Mouse (Mus musculus): ENCODE data around the gene Bsnd. TPM values are rescaled to one million over a fixed set of nuclear protein-coding genes. Genes with fewer than 3 reads are reported as not detected.

Gene Bsnd
- not detected in 2 replicates for polyA plus RNA-seq (2014; fragmentation: Nextera tagmentation; extraction: Ambion mirVana)

GRCm38 (mm10) chr4:106492116-106492515 is at the start of gene Bsnd:
Bsnd (minus strand) TSS chr4:106492283.
- H3K4me1 ChIP-seq (replicated peaks; ENCODE audit: control insufficient read depth, insufficient read depth, low read length): no peaks in the 10 kb centered on the region
- 43% methylated on average over 3 of the region's 3 CpGs for WGBS
- no peak within 1 kb of the TSS for H3K4me2 ChIP-seq
- H3K9me3 ChIP-seq (ENCODE audit: control insufficient read depth, low read length): no peaks in the 10 kb centered on the region
- no peak for DNase-seq (ENCODE audit: low spot score)
- no peak for ATAC-seq (replicated peaks; ENCODE audit: low FRiP score)
- H3K4me3 ChIP-seq (ENCODE audit: low read depth, low read length): no peak within 1 kb of the TSS
- H3K27ac ChIP-seq (ENCODE audit: low read depth, low read length): no peak within 1 kb of the TSS
- no peaks in the 10 kb centered on the region for H3K36me3 ChIP-seq (ENCODE audit: control insufficient read depth, insufficient read depth, low read length)
- H3K9ac ChIP-seq (ENCODE audit: low read depth, low read length): no peak within 1 kb of the TSS
- no peaks in the 10 kb centered on the region; the same call in 1 of the 2 replicates for H3K27me3 ChIP-seq (replicated peaks; ENCODE audit: control insufficient read depth, insufficient read depth, low read length)

DNA sequence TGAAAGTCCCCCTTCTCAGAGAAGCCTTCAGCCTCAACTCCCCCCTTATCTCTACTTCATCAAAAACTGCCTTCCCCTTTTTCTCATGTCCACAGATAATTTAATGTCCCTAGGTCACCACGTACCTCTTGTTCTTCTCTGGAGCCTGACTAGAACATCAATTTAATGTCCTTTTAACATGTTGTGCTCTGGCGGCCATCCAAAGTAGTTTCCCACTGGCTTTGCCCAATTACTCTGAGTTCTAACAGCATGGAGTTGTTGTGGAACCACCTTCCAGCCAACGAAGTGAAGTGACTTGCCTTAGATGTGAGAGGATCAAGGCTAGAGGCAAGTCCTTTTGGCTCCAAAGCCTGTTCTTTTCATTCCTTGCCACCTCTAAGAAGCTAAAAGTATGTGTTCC is 49.4 kb upstream of the Bsnd start:
- no peak overlapping the region for H3K9ac ChIP-seq (ENCODE audit: low read depth, low read length)
- H3K4me3 ChIP-seq (ENCODE audit: low read depth, low read length): no peak overlapping the region
- H3K4me2 ChIP-seq: no peak overlapping the region
- no peak for ATAC-seq (replicated peaks; ENCODE audit: low FRiP score)
- no peaks in the 10 kb centered on the region for H3K36me3 ChIP-seq (ENCODE audit: control insufficient read depth, insufficient read depth, low read length)
- no peak overlapping the region for H3K27ac ChIP-seq (ENCODE audit: low read depth, low read length)
- 59% methylated on average over 3 of the region's 3 CpGs for WGBS
- H3K4me1 ChIP-seq (replicated peaks; ENCODE audit: control insufficient read depth, insufficient read depth, low read length): no peaks in the 10 kb centered on the region
- peaks cover 2% of the 10 kb centered on the region; the same call in 1 of the 2 replicates for H3K27me3 ChIP-seq (replicated peaks; ENCODE audit: control insufficient read depth, insufficient read depth, low read length)
- DNase-seq (ENCODE audit: low spot score): no peak
- no peaks in the 10 kb centered on the region for H3K9me3 ChIP-seq (ENCODE audit: control insufficient read depth, low read length)

DNA sequence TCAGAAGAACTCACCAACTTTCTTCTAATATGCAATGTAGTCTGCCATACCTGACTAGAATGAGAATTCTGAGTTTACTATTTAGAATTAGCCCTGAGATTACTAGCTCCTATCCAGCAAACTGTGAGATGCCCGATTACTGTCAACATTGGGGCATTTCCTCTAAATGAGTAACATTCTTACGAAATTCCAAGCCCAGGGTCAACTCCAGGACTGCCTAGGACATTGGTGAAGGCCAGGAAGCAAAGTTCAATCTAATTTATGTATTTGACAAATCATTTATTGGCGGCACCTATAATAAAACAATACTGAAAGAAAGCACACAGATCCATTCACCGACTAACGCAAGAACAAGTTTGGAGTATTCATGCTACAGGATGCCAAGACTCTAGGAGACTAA is 47.7 kb upstream of the Bsnd start:
- Histone ChIP-seq H3K4me2 (no peak overlapping the region), H3K4me1 (replicated peaks; ENCODE audit: control insufficient read depth, insufficient read depth, low read length) (no peaks in the 10 kb centered on the region), H3K27me3 (replicated peaks; ENCODE audit: control insufficient read depth, insufficient read depth, low read length) (peaks cover 2% of the 10 kb centered on the region; the same call in 1 of the 2 replicates), H3K9me3 (ENCODE audit: control insufficient read depth, low read length) (no peaks in the 10 kb centered on the region), H3K27ac (ENCODE audit: low read depth, low read length) (no peak overlapping the region), H3K36me3 (ENCODE audit: control insufficient read depth, insufficient read depth, low read length) (no peaks in the 10 kb centered on the region), H3K9ac (ENCODE audit: low read depth, low read length) (no peak overlapping the region), H3K4me3 (ENCODE audit: low read depth, low read length) (no peak overlapping the region)
- ATAC-seq (replicated peaks; ENCODE audit: low FRiP score) (no peak), DNase-seq (ENCODE audit: low spot score) (no peak)
- 88% methylated on average over 5 of the region's 5 CpGs for WGBS

DNA sequence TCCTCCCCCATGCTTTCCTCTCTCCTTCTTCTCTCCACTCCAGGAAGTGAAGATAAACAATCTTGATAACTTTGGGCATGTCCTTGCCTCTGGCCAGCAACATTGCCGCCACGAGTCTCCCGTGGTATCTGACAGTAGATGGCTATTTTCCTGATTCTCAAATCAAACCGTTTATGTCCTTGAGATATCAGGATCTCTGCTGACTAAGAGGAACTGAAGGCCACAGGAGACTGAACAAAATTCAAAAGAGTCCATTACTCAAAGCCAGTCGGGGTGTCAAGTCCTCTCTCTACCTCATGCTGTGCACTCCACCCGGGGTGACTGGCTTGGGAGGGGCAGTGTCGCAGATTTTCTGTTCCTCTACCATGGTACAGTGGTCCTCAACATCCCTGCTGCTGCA is 42.2 kb upstream of the Bsnd start:
- Histone ChIP-seq H3K4me3 (ENCODE audit: low read depth, low read length) (no peak overlapping the region), H3K9ac (ENCODE audit: low read depth, low read length) (no peak overlapping the region), H3K27ac (ENCODE audit: low read depth, low read length) (no peak overlapping the region), H3K9me3 (ENCODE audit: control insufficient read depth, low read length) (no peaks in the 10 kb centered on the region), H3K36me3 (ENCODE audit: control insufficient read depth, insufficient read depth, low read length) (no peaks in the 10 kb centered on the region), H3K4me2 (no peak overlapping the region), H3K27me3 (replicated peaks; ENCODE audit: control insufficient read depth, insufficient read depth, low read length) (peaks cover 2% of the 10 kb centered on the region; the same call in 1 of the 2 replicates), H3K4me1 (replicated peaks; ENCODE audit: control insufficient read depth, insufficient read depth, low read length) (peaks cover 3% of the 10 kb centered on the region)
- no peak for ATAC-seq (replicated peaks; ENCODE audit: low FRiP score)
- 37% methylated on average over 7 of the region's 7 CpGs for WGBS
- DNase-seq (ENCODE audit: low spot score): no peak

GRCm38 (mm10) chr4:106533421-106534080 is 41.5 kb upstream of the Bsnd start:
- Histone ChIP-seq H3K4me3 (ENCODE audit: low read depth, low read length) (no peak overlapping the region), H3K27me3 (replicated peaks; ENCODE audit: control insufficient read depth, insufficient read depth, low read length) (peaks cover 2% of the 10 kb centered on the region; the same call in 1 of the 2 replicates), H3K9me3 (ENCODE audit: control insufficient read depth, low read length) (no peaks in the 10 kb centered on the region), H3K27ac (ENCODE audit: low read depth, low read length) (no peak overlapping the region), H3K4me1 (replicated peaks; ENCODE audit: control insufficient read depth, insufficient read depth, low read length) (peaks cover 5% of the 10 kb centered on the region), H3K9ac (ENCODE audit: low read depth, low read length) (no peak overlapping the region), H3K36me3 (ENCODE audit: control insufficient read depth, insufficient read depth, low read length) (no peaks in the 10 kb centered on the region), H3K4me2 (no peak overlapping the region)
- no peak for ATAC-seq (replicated peaks; ENCODE audit: low FRiP score)
- 35% methylated on average over 7 of the region's 7 CpGs for WGBS
- no peak for DNase-seq (ENCODE audit: low spot score)

DNA sequence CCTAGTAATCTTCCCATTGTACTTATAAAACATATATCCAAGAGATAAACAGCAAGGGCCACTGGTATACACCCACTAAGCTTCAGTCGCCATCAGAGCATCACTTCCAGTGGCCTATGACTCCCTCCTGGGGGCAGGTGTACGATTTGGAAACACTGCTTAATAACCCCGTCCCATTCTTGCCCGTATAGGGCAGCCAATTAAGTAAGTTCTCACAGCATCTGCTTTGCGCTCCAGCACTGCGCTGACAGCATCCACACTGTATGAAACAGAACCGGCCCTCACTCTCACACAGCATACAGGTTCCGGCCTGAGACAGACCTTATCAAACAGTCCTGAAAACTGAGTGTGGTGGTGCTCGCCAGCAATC is 38.0 kb upstream of the Bsnd start:
- H3K36me3 ChIP-seq (ENCODE audit: control insufficient read depth, insufficient read depth, low read length): no peaks in the 10 kb centered on the region
- H3K27ac ChIP-seq (ENCODE audit: low read depth, low read length): no peak overlapping the region
- H3K9ac ChIP-seq (ENCODE audit: low read depth, low read length): no peak overlapping the region
- no peaks in the 10 kb centered on the region for H3K27me3 ChIP-seq (replicated peaks; ENCODE audit: control insufficient read depth, insufficient read depth, low read length)
- no peaks in the 10 kb centered on the region for H3K9me3 ChIP-seq (ENCODE audit: control insufficient read depth, low read length)
- no peak for DNase-seq (ENCODE audit: low spot score)
- no peak overlapping the region for H3K4me3 ChIP-seq (ENCODE audit: low read depth, low read length)
- H3K4me2 ChIP-seq: no peak overlapping the region
- WGBS: 65% methylated on average over 9 of the region's 9 CpGs
- H3K4me1 ChIP-seq (replicated peaks; ENCODE audit: control insufficient read depth, insufficient read depth, low read length): peaks cover 5% of the 10 kb centered on the region
- peak; percentile 19; the same call in 1 of the 2 replicates for ATAC-seq (replicated peaks; ENCODE audit: low FRiP score)

- 0 out of 2 replicates have a peak overlapping the region, but pooled peaks have one; percentile 16 for H3K27ac ChIP-seq (ENCODE audit: low read depth, low read length)
Measured at GRCm38 (mm10) chr4:106529375-106530112, 37.5 kb upstream of the Bsnd start.

DNA sequence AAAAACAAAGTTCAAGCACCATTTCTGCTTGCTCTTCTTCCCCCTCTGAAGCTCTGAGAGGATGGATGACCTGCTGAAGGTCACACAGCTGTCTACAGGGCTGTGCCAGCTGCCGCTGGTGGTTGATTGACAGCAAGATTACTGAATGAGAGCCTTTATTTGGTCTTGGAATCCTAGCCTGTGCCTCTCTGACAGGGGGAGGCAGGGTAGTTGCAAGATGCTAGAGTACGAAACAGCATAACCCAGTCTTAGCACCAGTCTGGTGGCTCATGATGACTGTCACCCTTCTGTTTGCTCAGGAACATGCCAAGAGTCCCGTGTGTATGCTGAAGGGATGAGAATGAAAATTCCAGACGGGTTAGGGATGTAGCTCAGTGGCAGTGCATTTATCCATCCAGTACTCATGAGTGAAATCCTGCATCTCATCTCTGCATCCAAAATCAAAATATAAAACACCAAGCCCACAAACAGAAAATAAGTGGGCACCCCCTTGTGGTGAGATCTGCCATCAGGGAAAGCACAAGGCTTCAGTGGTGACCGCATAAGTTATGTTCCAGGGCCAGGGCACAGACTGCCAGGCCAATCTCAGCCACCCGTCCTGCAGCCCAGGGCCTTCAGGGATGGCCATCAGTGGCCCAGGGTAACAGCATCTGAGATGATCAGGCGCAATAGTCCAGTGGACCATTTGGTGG is 35.9 kb upstream of the Bsnd start:
- no peak overlapping the region for H3K4me3 ChIP-seq (ENCODE audit: low read depth, low read length)
- no peak overlapping the region for H3K9ac ChIP-seq (ENCODE audit: low read depth, low read length)
- WGBS: 70% methylated on average over 7 of the region's 7 CpGs
- no peaks in the 10 kb centered on the region for H3K9me3 ChIP-seq (ENCODE audit: control insufficient read depth, low read length)
- ATAC-seq (replicated peaks; ENCODE audit: low FRiP score) (no peak), DNase-seq (ENCODE audit: low spot score) (no peak)
- H3K4me2 ChIP-seq: no peak overlapping the region
- H3K27ac ChIP-seq (ENCODE audit: low read depth, low read length): no peak overlapping the region
- H3K36me3 ChIP-seq (ENCODE audit: control insufficient read depth, insufficient read depth, low read length): no peaks in the 10 kb centered on the region
- H3K27me3 ChIP-seq (replicated peaks; ENCODE audit: control insufficient read depth, insufficient read depth, low read length): no peaks in the 10 kb centered on the region
- H3K4me1 ChIP-seq (replicated peaks; ENCODE audit: control insufficient read depth, insufficient read depth, low read length): peaks cover 3% of the 10 kb centered on the region

More at GRCm38 (mm10) chr4:106529375-106530112, 37.5 kb upstream of the Bsnd start:
- Histone ChIP-seq H3K4me2 (peak overlapping the region; percentile 59), H3K9ac (ENCODE audit: low read depth, low read length) (peak overlapping the region; percentile 39; the same call in 1 of the 2 replicates), H3K4me1 (replicated peaks; ENCODE audit: control insufficient read depth, insufficient read depth, low read length) (peaks cover 5% of the 10 kb centered on the region), H3K36me3 (ENCODE audit: control insufficient read depth, insufficient read depth, low read length) (no peaks in the 10 kb centered on the region), H3K27me3 (replicated peaks; ENCODE audit: control insufficient read depth, insufficient read depth, low read length) (no peaks in the 10 kb centered on the region), H3K4me3 (ENCODE audit: low read depth, low read length) (peak overlapping the region; percentile 27; the same call in 1 of the 2 replicates), H3K9me3 (ENCODE audit: control insufficient read depth, low read length) (no peaks in the 10 kb centered on the region)
- WGBS: 15% methylated on average over 17 of the region's 17 CpGs
- peak; percentile 82 for DNase-seq (ENCODE audit: low spot score)
- peak; percentile 88 for ATAC-seq (replicated peaks; ENCODE audit: low FRiP score)

Measured in liver, embryonic 11.5 days (tissue).